24 mouse cellular contexts compared by ENCODE assay signal in genomic region chr17:45503301-45503973, GRCm38 (mm10). TPM values are rescaled to one million over a fixed set of nuclear protein-coding genes. Genes with fewer than 3 reads are reported as not detected.
A peak's percentile ranks its signal among the peaks of the same experiment; 100 is the strongest.
DNase-seq lines count a peak whose midpoint lies in the region; ATAC-seq and TF ChIP-seq lines count a peak whose summit lies in the region.
"Had no signal": no experiment of that assay in that cellular context is flagged by ENCODE, and none has a peak within 500 bp of the region (broad histone marks: within the 10 kb centered on the region; RNA-seq: fewer than 3 reads in every experiment).

No protein-coding gene starts in this region.

- H3K36me3 ChIP-seq in heart, embryonic 15.5 days, result peaks cover 2% of the 10 kb centered on the region; the same call in 1 of the 2 replicates
- peaks cover 7% of the 10 kb centered on the region; the same call in 1 of the 2 replicates for H3K36me3 ChIP-seq in heart, embryonic 12.5 days
- H3K36me3 ChIP-seq in stomach, embryonic 15.5 days, result 0 out of 2 replicates have a peak, but pooled peaks cover 1% of the 10 kb centered on the region
- no peaks in the 10 kb centered on the region for H3K36me3 ChIP-seq in stomach, postnatal 0 days (ENCODE audit: control insufficient read depth, insufficient read depth, low read length)
- H3K36me3 ChIP-seq: midbrain, embryonic 15.5 days had no signal

- H3K4me2 ChIP-seq in heart, embryonic 15.5 days, result no peak overlapping the region
- H3K4me2 ChIP-seq in heart, embryonic 12.5 days, result no peak overlapping the region
- no peak overlapping the region for H3K4me2 ChIP-seq in stomach, embryonic 15.5 days
- no peak overlapping the region for H3K4me2 ChIP-seq in stomach, postnatal 0 days (replicated peaks; ENCODE audit: low read depth)
- H3K4me2 ChIP-seq: embryonic facial prominence, embryonic 15.5 days; heart, embryonic 11.5 days; liver, embryonic 13.5 days; midbrain, embryonic 15.5 days had no signal

- DNase-seq in stomach, postnatal 0 days (ENCODE audit: low spot score), result no peak
- DNase-seq in MEL-GATA-1-ER (ENCODE audit: extremely low read depth, low read depth) (peak; percentile 96), liver (no peak)
- no peak for DNase-seq in left cerebral cortex, adult 18-20 months (ENCODE audit: low spot score in 2 of 2)
- DNase-seq: adrenal gland, postnatal 36 days; cerebellum, adult 9-11 months; embryo, embryonic 11 days; gastrocnemius, postnatal 14 days; liver, embryonic 13.5 days; right cerebral cortex, postnatal 4 days had no signal

- TF ChIP-seq EP300 in stomach, postnatal 0 days (optimal IDR thresholded peaks at IDR 0.05), result no peak

- peaks cover 20% of the 10 kb centered on the region for H3K4me1 ChIP-seq in heart, embryonic 15.5 days (replicated peaks)
- H3K4me1 ChIP-seq in heart, embryonic 12.5 days (replicated peaks), result peaks cover 29% of the 10 kb centered on the region
- peaks cover 4% of the 10 kb centered on the region for H3K4me1 ChIP-seq in stomach, embryonic 15.5 days
- peaks cover 2% of the 10 kb centered on the region; the same call in 1 of the 2 replicates for H3K4me1 ChIP-seq in stomach, postnatal 0 days (replicated peaks; ENCODE audit: control insufficient read depth, insufficient read depth)

- H3K9ac ChIP-seq in heart, embryonic 15.5 days, result no peak overlapping the region
- no peak overlapping the region for H3K9ac ChIP-seq in heart, embryonic 12.5 days
- H3K9ac ChIP-seq in stomach, embryonic 15.5 days, result no peak overlapping the region
- H3K9ac ChIP-seq in stomach, postnatal 0 days (ENCODE audit: low read length), result no peak overlapping the region
- H3K9ac ChIP-seq: embryonic facial prominence, embryonic 15.5 days; liver, embryonic 13.5 days; midbrain, embryonic 15.5 days had no signal

- WGBS in heart, embryonic 15.5 days, result 42% methylated on average over 5 of the region's 5 CpGs
- WGBS in heart, embryonic 12.5 days, result 41% methylated on average over 5 of the region's 5 CpGs
- 45% methylated on average over 5 of the region's 5 CpGs for WGBS in stomach, embryonic 15.5 days
- WGBS in stomach, postnatal 0 days, result 41% methylated on average over 5 of the region's 5 CpGs

- H3K27me3 ChIP-seq in heart, embryonic 15.5 days, result no peaks in the 10 kb centered on the region
- no peaks in the 10 kb centered on the region for H3K27me3 ChIP-seq in heart, embryonic 12.5 days (replicated peaks)
- H3K27me3 ChIP-seq in stomach, embryonic 15.5 days (replicated peaks), result no peaks in the 10 kb centered on the region
- H3K27me3 ChIP-seq in stomach, postnatal 0 days (ENCODE audit: control insufficient read depth, insufficient read depth, low read length), result no peaks in the 10 kb centered on the region
- H3K27me3 ChIP-seq: midbrain, embryonic 15.5 days had no signal

- no peaks in the 10 kb centered on the region for H3K9me3 ChIP-seq in heart, embryonic 15.5 days (replicated peaks)
- no peaks in the 10 kb centered on the region for H3K9me3 ChIP-seq in heart, embryonic 12.5 days (replicated peaks)
- H3K9me3 ChIP-seq in stomach, embryonic 15.5 days, result no peaks in the 10 kb centered on the region
- no peaks in the 10 kb centered on the region for H3K9me3 ChIP-seq in stomach, postnatal 0 days (ENCODE audit: control insufficient read depth, low read length)
- H3K9me3 ChIP-seq: embryonic facial prominence, embryonic 15.5 days; forebrain, embryonic 10.5 days; liver, embryonic 13.5 days; midbrain, embryonic 15.5 days had no signal

- H3K27ac ChIP-seq in heart, embryonic 15.5 days, result peak overlapping the region; percentile 31; the same call in 1 of the 2 replicates
- H3K27ac ChIP-seq in heart, embryonic 12.5 days (ENCODE audit: poor library complexity, severe bottlenecking), result no peak overlapping the region; the same call in 1 of the 2 replicates
- H3K27ac ChIP-seq in stomach, embryonic 15.5 days, result 0 out of 2 replicates have a peak overlapping the region, but pooled peaks have one; percentile 11
- H3K27ac ChIP-seq in stomach, postnatal 0 days (replicated peaks), result no peak overlapping the region
- H3K27ac ChIP-seq: embryonic facial prominence, embryonic 15.5 days; forebrain, embryonic 10.5 days; kidney, postnatal 0 days; layer of hippocampus, adult 2 months; left cerebral cortex, adult 2 months; liver, embryonic 13.5 days; midbrain, embryonic 15.5 days had no signal

- TF ChIP-seq CTCF in stomach, postnatal 0 days (IDR thresholded peaks at IDR 0.05; ENCODE audit: low read depth), result no peak

- H3K4me3 ChIP-seq in heart, embryonic 15.5 days, result no peak overlapping the region
- H3K4me3 ChIP-seq in heart, embryonic 12.5 days, result no peak overlapping the region
- H3K4me3 ChIP-seq in stomach, embryonic 15.5 days (replicated peaks), result no peak overlapping the region
- no peak overlapping the region for H3K4me3 ChIP-seq in stomach, postnatal 0 days (ENCODE audit: low read depth, low read length)
- H3K4me3 ChIP-seq: embryonic facial prominence, embryonic 15.5 days; forebrain, embryonic 10.5 days; layer of hippocampus, adult 2 months; left cerebral cortex, adult 2 months; liver, embryonic 13.5 days; midbrain, embryonic 15.5 days had no signal

- no peak for ATAC-seq in heart, embryonic 15.5 days (replicated peaks; ENCODE audit: insufficient number of reproducible peaks, insufficient read depth, low FRiP score, low read depth)
- no peak for ATAC-seq in heart, embryonic 12.5 days (ENCODE audit: insufficient number of reproducible peaks, low FRiP score)
- no peak for ATAC-seq in stomach, embryonic 15.5 days (ENCODE audit: insufficient read depth, low FRiP score, low read depth)
- no peak for ATAC-seq in stomach, postnatal 0 days (ENCODE audit: low FRiP score, low TSS enrichment)
- peak; percentile 51 for ATAC-seq in megakaryocyte progenitor cell, adult 5-6 weeks (replicated peaks; ENCODE audit: poor library complexity)
- ATAC-seq: hindbrain, embryonic 16.5 days; intestine, postnatal 0 days; midbrain, embryonic 15.5 days had no signal

RNA-seq across cellular contexts. Expression of gene Aars2, which starts 3.2 kb away (rescaled TPM):
- 19.2 and 22.5 TPM in 2 replicates for polyA plus RNA-seq in heart, embryonic 15.5 days (2015; fragmentation: Nextera tagmentation; extraction: Ambion mirVana)
- polyA plus RNA-seq in heart, embryonic 12.5 days (2016; fragmentation: Nextera tagmentation; extraction: Ambion mirVana), result 25.3 and 27.9 TPM in 2 replicates
- 17.2 and 17.7 TPM in 2 replicates for polyA plus RNA-seq in stomach, embryonic 15.5 days (2015; fragmentation: Nextera tagmentation; extraction: Ambion mirVana)
- polyA plus RNA-seq in stomach, postnatal 0 days (2015; fragmentation: Nextera tagmentation; extraction: Ambion mirVana), result 5.7 and 6.1 TPM in 2 replicates
- total RNA-seq in megakaryocyte progenitor cell, adult 5-6 weeks (2015), result 4.6 and 4.9 TPM in 2 replicates
- 7.4 and 9.6 TPM in 2 replicates for total RNA-seq in megakaryocyte progenitor cell, adult 5-6 weeks (2017)
- 10 to 100 TPM; 24.1 to 25.6 TPM for total RNA-seq in left cerebral cortex, adult 18-20 months (2021)

RNA-seq across cellular contexts. Expression of gene Tcte1, which starts 19.8 kb away (rescaled TPM):
- 0.16 and 0.29 TPM in 2 replicates for polyA plus RNA-seq in heart, embryonic 15.5 days (2015; fragmentation: Nextera tagmentation; extraction: Ambion mirVana)
- 0.15 and 0.20 TPM in 2 replicates for polyA plus RNA-seq in heart, embryonic 12.5 days (2016; fragmentation: Nextera tagmentation; extraction: Ambion mirVana)
- polyA plus RNA-seq in stomach, embryonic 15.5 days (2015; fragmentation: Nextera tagmentation; extraction: Ambion mirVana), result 0.12 and 0.36 TPM in 2 replicates
- polyA plus RNA-seq in stomach, postnatal 0 days (2015; fragmentation: Nextera tagmentation; extraction: Ambion mirVana), result 0.04 and 0.13 TPM in 2 replicates
- not detected in 2 replicates for total RNA-seq in megakaryocyte progenitor cell, adult 5-6 weeks (2015)
- total RNA-seq in megakaryocyte progenitor cell, adult 5-6 weeks (2017), result not detected in 2 replicates
- total RNA-seq in left cerebral cortex, adult 18-20 months (2021), result 1 to 10 TPM in 1 of 2 experiments, under 1 TPM in 1; 0.94 to 1.4 TPM
- total RNA-seq: adrenal gland, postnatal 36 days; gastrocnemius, postnatal 14 days; neutrophil, adult 5-6 weeks had no signal
- polyA plus RNA-seq: intestine, postnatal 0 days; liver, embryonic 13.5 days had no signal

RNA-seq across cellular contexts. Expression of gene Spats1, which starts 28.2 kb away (rescaled TPM):
- 1.3 and 1.6 TPM in 2 replicates for polyA plus RNA-seq in heart, embryonic 15.5 days (2015; fragmentation: Nextera tagmentation; extraction: Ambion mirVana)
- polyA plus RNA-seq in heart, embryonic 12.5 days (2016; fragmentation: Nextera tagmentation; extraction: Ambion mirVana), result 0.66 and 1.1 TPM in 2 replicates
- 0.15 and 0.30 TPM in 2 replicates for polyA plus RNA-seq in stomach, embryonic 15.5 days (2015; fragmentation: Nextera tagmentation; extraction: Ambion mirVana)
- 0.24 and 0.25 TPM in 2 replicates for polyA plus RNA-seq in stomach, postnatal 0 days (2015; fragmentation: Nextera tagmentation; extraction: Ambion mirVana)
- not detected in 2 replicates for total RNA-seq in megakaryocyte progenitor cell, adult 5-6 weeks (2015)
- not detected in 2 replicates for total RNA-seq in megakaryocyte progenitor cell, adult 5-6 weeks (2017)
- total RNA-seq in left cerebral cortex, adult 18-20 months (2021), result 1 to 10 TPM; 4.7 to 6.2 TPM
- total RNA-seq: adrenal gland, postnatal 36 days; neutrophil, adult 5-6 weeks had no signal

RNA-seq across cellular contexts. Expression of gene Tmem151b, which starts 46.0 kb away (rescaled TPM):
- 0.96 and 1.5 TPM in 2 replicates for polyA plus RNA-seq in heart, embryonic 15.5 days (2015; fragmentation: Nextera tagmentation; extraction: Ambion mirVana)
- 1.4 and 1.6 TPM in 2 replicates for polyA plus RNA-seq in heart, embryonic 12.5 days (2016; fragmentation: Nextera tagmentation; extraction: Ambion mirVana)
- 2.3 and 2.5 TPM in 2 replicates for polyA plus RNA-seq in stomach, embryonic 15.5 days (2015; fragmentation: Nextera tagmentation; extraction: Ambion mirVana)
- 0.41 and 0.63 TPM in 2 replicates for polyA plus RNA-seq in stomach, postnatal 0 days (2015; fragmentation: Nextera tagmentation; extraction: Ambion mirVana)
- total RNA-seq in megakaryocyte progenitor cell, adult 5-6 weeks (2015), result 0.12 TPM in 1 of 2 replicates, not detected in the other
- 0.12 TPM in 1 of 2 replicates, not detected in the other for total RNA-seq in megakaryocyte progenitor cell, adult 5-6 weeks (2017)
- total RNA-seq in left cerebral cortex, adult 18-20 months (2021), result 100 to 1,000 TPM; 129 to 136 TPM

RNA-seq across cellular contexts. Expression of gene Nfkbie, which starts 52.1 kb away (rescaled TPM):
- polyA plus RNA-seq in heart, embryonic 15.5 days (2015; fragmentation: Nextera tagmentation; extraction: Ambion mirVana), result 3.0 and 6.8 TPM in 2 replicates
- polyA plus RNA-seq in heart, embryonic 12.5 days (2016; fragmentation: Nextera tagmentation; extraction: Ambion mirVana), result 2.5 and 3.1 TPM in 2 replicates
- polyA plus RNA-seq in stomach, embryonic 15.5 days (2015; fragmentation: Nextera tagmentation; extraction: Ambion mirVana), result 4.3 and 4.4 TPM in 2 replicates
- 1.6 and 2.0 TPM in 2 replicates for polyA plus RNA-seq in stomach, postnatal 0 days (2015; fragmentation: Nextera tagmentation; extraction: Ambion mirVana)
- 5.7 and 7.0 TPM in 2 replicates for total RNA-seq in megakaryocyte progenitor cell, adult 5-6 weeks (2015)
- 5.1 and 9.5 TPM in 2 replicates for total RNA-seq in megakaryocyte progenitor cell, adult 5-6 weeks (2017)
- total RNA-seq in left cerebral cortex, adult 18-20 months (2021), result 1 to 10 TPM; 1.8 to 2.8 TPM

Comparison
In these comparisons a context has a peak if more than half of its experiments do, and no peak if none do; other contexts are left out.
1. H3K27ac ChIP-seq: peak in heart, embryonic 15.5 days (single experiment) and stomach, embryonic 15.5 days (single experiment); none in heart, embryonic 12.5 days (single experiment) and stomach, postnatal 0 days (single experiment).